Mouse (Mus musculus) testis, adult 2 months (tissue): ENCODE measurements at regions not wholly inside any gene's neighbourhood (a gene's known extent, or its start where the extent isn't known, plus 50 kb on each side); places are given as distances from the start of the nearest gene placed in this dataset.

Experiments
- CTCF ChIP-seq: fragments of 200-500 bp; IDR thresholded peaks from 2 replicates; pipeline ENCODE4 v1.5.1; 2012; ENCODE audit warnings: low read depth, mild to moderate bottlenecking, inconsistent platforms, low read length, moderate library complexity; ENCODE audit not compliant: control insufficient read depth, insufficient read depth, insufficient replicate concordance
- POLR2A ChIP-seq: fragments of 200-500 bp; IDR thresholded peaks from 2 replicates; pipeline ENCODE4 v1.6.1; 2012; ENCODE audit warnings: low read depth, mild to moderate bottlenecking, inconsistent platforms, low read length, moderate library complexity; ENCODE audit not compliant: control insufficient read depth

DNA sequence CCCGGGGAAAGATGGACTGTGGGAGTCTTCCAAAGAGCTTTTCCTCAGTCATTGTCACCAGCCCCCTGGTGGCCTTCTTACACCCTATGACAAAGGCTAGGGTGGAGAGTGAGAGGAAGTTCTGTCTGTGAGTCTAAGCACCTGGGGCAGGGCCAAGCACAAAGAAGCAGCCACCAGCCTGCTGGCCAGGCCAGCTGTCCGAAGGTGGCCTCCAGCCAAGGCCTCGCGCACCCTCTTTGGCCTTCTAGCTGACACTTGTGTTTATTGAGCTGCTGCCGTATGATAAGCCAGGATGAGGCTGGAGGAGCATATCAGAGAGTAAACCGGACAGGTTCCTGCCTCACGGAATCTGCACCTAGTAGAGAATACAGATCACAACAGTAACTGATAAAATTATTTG, 99.0 kb upstream of the Cacna1e start:
- TF ChIP-seq CTCF (no peak), POLR2A (no peak)
